Mouse (Mus musculus): ENCODE results near the gene Gm5849. TPM values are rescaled to one million over a fixed set of nuclear protein-coding genes. Genes with fewer than 3 reads are reported as not detected.

Gm5849 gene
- total and polyA plus RNA-seq, 3 experiments: not detected

DNA sequence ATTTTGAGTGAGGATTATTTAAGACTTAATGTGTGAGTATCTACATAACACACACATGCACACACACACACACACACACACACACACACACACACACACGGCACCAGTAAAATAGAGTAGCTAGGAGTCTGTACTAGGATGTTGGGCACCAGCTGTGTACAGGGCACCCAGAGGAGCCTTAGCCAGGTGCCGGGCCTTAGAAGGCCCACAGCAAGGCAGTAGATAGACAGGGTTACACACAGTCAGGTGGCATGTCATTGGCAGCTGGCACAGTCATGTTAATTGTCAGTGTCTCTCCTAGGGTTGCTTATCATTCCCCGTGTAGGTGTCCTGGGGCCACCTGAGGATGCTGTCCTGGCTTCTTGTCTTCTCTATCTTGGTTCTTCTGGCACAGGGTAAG, 51.1 kb downstream of the Gm5849 start, which contains the start of gene Pglyrp4:
Pglyrp4 (plus strand) TSS at position 301 of the 400 bp plus-strand sequence.
- Histone ChIP-seq H3K79me2 (replicated peaks; ENCODE audit: control insufficient read depth, extremely low read depth, insufficient read depth, poor library complexity, severe bottlenecking) (no peaks in the 10 kb centered on the region), H3K27ac (ENCODE audit: insufficient read depth, low read depth) (no peak within 1 kb of the TSS), H3K4me1 (ENCODE audit: control insufficient read depth in 1 of 2, insufficient read depth in 2 of 2) (no peaks in the 10 kb centered on the region), H3K4me2 (ENCODE audit: insufficient read depth, low read depth, poor library complexity, severe bottlenecking) (no peak within 1 kb of the TSS), H3K9me3 (replicated peaks; ENCODE audit: low read length) (no peaks in the 10 kb centered on the region), H3K9ac (ENCODE audit: insufficient read depth, low read depth) (no peak within 1 kb of the TSS), H3K36me3 (replicated peaks in 1 of 2; ENCODE audit: control insufficient read depth in 1 of 2, insufficient read depth in 1 of 2, low read length in 1 of 2) (no peaks in the 10 kb centered on the region), H3K4me3 (replicated peaks in 1 of 3; ENCODE audit: low read depth in 2 of 3, low read length in 2 of 3, poor library complexity in 1 of 3) (no peak within 1 kb of the TSS), H3K27me3 (replicated peaks) (peaks cover 75% of the 10 kb centered on the region)
- dilution Hi-C loops (cut with MboI; ENCODE audit: extremely low pct_ligation_motif_present, extremely low pct_unique_long_range_greater_than_20kb, low sequenced_read_pairs): no loop called here
- DNase-seq (ENCODE audit: extremely low read depth): no peak
- in situ Hi-C loops (cut with MboI; ENCODE audit: low pct_ligation_motif_present, low pct_unique_long_range_greater_than_20kb, low sequenced_read_pairs): no loop called here
- TF ChIP-seq TBP (conservative IDR thresholded peaks at IDR 0.05; ENCODE audit: low read depth, low read length) (no peak), PAX5 (IDR thresholded peaks at IDR 0.05; ENCODE audit: low read length) (no peak), EP300 (IDR thresholded peaks at IDR 0.05; ENCODE audit: low read length) (no peak), MAZ (IDR thresholded peaks at IDR 0.05; ENCODE audit: low read depth, low read length) (no peak), UBTF (IDR thresholded peaks at IDR 0.05; ENCODE audit: low read depth, low read length) (no peak), RAD21 (IDR thresholded peaks at IDR 0.05; ENCODE audit: low read depth, low read length) (no peak), BHLHE40 (IDR thresholded peaks at IDR 0.05; ENCODE audit: low read depth, low read length) (no peak), HCFC1 (IDR thresholded peaks at IDR 0.05; ENCODE audit: low read depth, low read length) (no peak), JUN (IDR thresholded peaks at IDR 0.05; ENCODE audit: insufficient read depth, low read depth, low read length) (no peak), ZKSCAN1 (IDR thresholded peaks at IDR 0.05; ENCODE audit: borderline replicate concordance, low read depth, low read length) (no peak), RCOR1 (conservative IDR thresholded peaks at IDR 0.05; ENCODE audit: low read depth, low read length) (no peak), CHD1 (IDR thresholded peaks at IDR 0.05; ENCODE audit: low read depth, low read length) (no peak)

Other genes starting within 250 kb of the Gm5849 start
- gene S100a16, start 240.6 kb downstream of the Gm5849 start, total RNA-seq (2012; rRNA removed): not detected in 2 replicates
- gene S100a16, start 240.6 kb downstream of the Gm5849 start, total RNA-seq (2014; rRNA removed): not detected in 2 replicates
- gene S100a16, start 240.6 kb downstream of the Gm5849 start, polyA plus RNA-seq (2012; ENCODE audit: insufficient read length, low read depth): not detected in 2 replicates
- gene S100a3, start 217.3 kb downstream of the Gm5849 start, total RNA-seq (2012; rRNA removed): not detected in 2 replicates
- gene S100a3, start 217.3 kb downstream of the Gm5849 start, total RNA-seq (2014; rRNA removed): not detected in 2 replicates
- gene S100a3, start 217.3 kb downstream of the Gm5849 start, polyA plus RNA-seq (2012; ENCODE audit: insufficient read length, low read depth): not detected in 2 replicates
- not detected in 2 replicates for gene S100a2, start 187.6 kb downstream of the Gm5849 start, total RNA-seq (2012; rRNA removed)
- not detected in 2 replicates for gene S100a2, start 187.6 kb downstream of the Gm5849 start, total RNA-seq (2014; rRNA removed)
- gene S100a2, start 187.6 kb downstream of the Gm5849 start, polyA plus RNA-seq (2012; ENCODE audit: insufficient read length, low read depth): not detected in 2 replicates
- not detected in 2 replicates for gene Gm42674, start 176.0 kb downstream of the Gm5849 start, total RNA-seq (2012; rRNA removed)
- gene Gm42674, start 176.0 kb downstream of the Gm5849 start, total RNA-seq (2014; rRNA removed): not detected in 2 replicates
- not detected in 2 replicates for gene Gm42674, start 176.0 kb downstream of the Gm5849 start, polyA plus RNA-seq (2012; ENCODE audit: insufficient read length, low read depth)
- 0.76 TPM in 1 of 2 replicates, not detected in the other for gene S100a4, start 174.1 kb downstream of the Gm5849 start, total RNA-seq (2012; rRNA removed)
- 1.1 and 1.2 TPM in 2 replicates for gene S100a4, start 174.1 kb downstream of the Gm5849 start, total RNA-seq (2014; rRNA removed)
- 0.86 TPM in 1 of 2 replicates, not detected in the other for gene S100a4, start 174.1 kb downstream of the Gm5849 start, polyA plus RNA-seq (2012; ENCODE audit: insufficient read length, low read depth)
- gene S100a5, start 169.4 kb downstream of the Gm5849 start, total RNA-seq (2012; rRNA removed): not detected in 2 replicates
- gene S100a5, start 169.4 kb downstream of the Gm5849 start, total RNA-seq (2014; rRNA removed): not detected in 2 replicates
- not detected in 2 replicates for gene S100a5, start 169.4 kb downstream of the Gm5849 start, polyA plus RNA-seq (2012; ENCODE audit: insufficient read length, low read depth)
- not detected in 2 replicates for gene S100a6, start 165.0 kb downstream of the Gm5849 start, total RNA-seq (2012; rRNA removed)
- not detected in 2 replicates for gene S100a6, start 165.0 kb downstream of the Gm5849 start, total RNA-seq (2014; rRNA removed)
- not detected in 2 replicates for gene S100a6, start 165.0 kb downstream of the Gm5849 start, polyA plus RNA-seq (2012; ENCODE audit: insufficient read length, low read depth)
- not detected in 2 replicates for gene S100a7a, start 123.9 kb downstream of the Gm5849 start, total RNA-seq (2012; rRNA removed)
- not detected in 2 replicates for gene S100a7a, start 123.9 kb downstream of the Gm5849 start, total RNA-seq (2014; rRNA removed)
- not detected in 2 replicates for gene S100a7a, start 123.9 kb downstream of the Gm5849 start, polyA plus RNA-seq (2012; ENCODE audit: insufficient read length, low read depth)
- gene S100a8, start 108.9 kb downstream of the Gm5849 start, total RNA-seq (2012; rRNA removed): not detected in 2 replicates
- not detected in 2 replicates for gene S100a8, start 108.9 kb downstream of the Gm5849 start, total RNA-seq (2014; rRNA removed)
- gene S100a8, start 108.9 kb downstream of the Gm5849 start, polyA plus RNA-seq (2012; ENCODE audit: insufficient read length, low read depth): not detected in 2 replicates
- not detected in 2 replicates for gene S100a9, start 82.2 kb downstream of the Gm5849 start, total RNA-seq (2012; rRNA removed)
- gene S100a9, start 82.2 kb downstream of the Gm5849 start, total RNA-seq (2014; rRNA removed): not detected in 2 replicates
- gene S100a9, start 82.2 kb downstream of the Gm5849 start, polyA plus RNA-seq (2012; ENCODE audit: insufficient read length, low read depth): not detected in 2 replicates
- gene Pglyrp4, start 51.0 kb downstream of the Gm5849 start, total RNA-seq (2012; rRNA removed): not detected in 2 replicates
- gene Pglyrp4, start 51.0 kb downstream of the Gm5849 start, total RNA-seq (2014; rRNA removed): not detected in 2 replicates
- gene Pglyrp4, start 51.0 kb downstream of the Gm5849 start, polyA plus RNA-seq (2012; ENCODE audit: insufficient read length, low read depth): not detected in 2 replicates

Data from CH12.LX (cell line).